Mouse (Mus musculus): ENCODE measurements around the gene Spag6.

The Spag6 gene

DNA sequence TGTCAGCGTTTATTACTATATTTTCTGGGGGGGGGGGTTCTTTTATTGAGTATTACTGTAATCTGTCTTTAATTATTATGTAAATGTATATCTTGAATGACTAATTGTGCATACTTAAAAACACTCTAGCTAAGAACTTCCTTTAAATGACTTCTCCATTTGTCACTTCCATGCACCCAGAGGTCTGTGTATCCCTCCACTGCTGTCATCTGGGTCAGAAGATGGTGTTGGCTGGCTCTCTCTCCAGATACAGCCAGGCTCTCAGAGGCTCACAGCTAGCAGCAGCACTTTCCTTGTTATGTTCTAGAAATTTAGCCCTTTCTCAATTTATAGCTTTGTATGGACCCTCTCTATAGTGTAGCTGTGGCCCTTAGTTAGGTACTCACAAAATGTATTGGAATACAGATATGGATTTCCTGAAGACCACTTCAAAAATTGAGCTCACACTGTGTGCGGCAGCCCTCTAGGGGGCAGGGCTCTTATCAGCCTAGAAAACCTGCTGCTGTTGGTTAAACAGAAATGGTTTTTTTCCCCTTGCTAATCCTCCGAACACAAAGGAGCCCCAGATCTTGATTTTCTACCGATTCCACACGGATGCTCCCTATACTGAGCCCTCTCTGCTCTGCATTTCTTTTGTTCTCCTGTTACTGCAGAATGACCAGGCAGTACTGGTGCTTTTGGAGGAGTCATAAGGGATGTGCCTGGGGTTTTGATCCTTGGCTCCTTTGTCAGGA lies 40.7 kb downstream of the Spag6 start:
- no peak for DNase-seq

DNA sequence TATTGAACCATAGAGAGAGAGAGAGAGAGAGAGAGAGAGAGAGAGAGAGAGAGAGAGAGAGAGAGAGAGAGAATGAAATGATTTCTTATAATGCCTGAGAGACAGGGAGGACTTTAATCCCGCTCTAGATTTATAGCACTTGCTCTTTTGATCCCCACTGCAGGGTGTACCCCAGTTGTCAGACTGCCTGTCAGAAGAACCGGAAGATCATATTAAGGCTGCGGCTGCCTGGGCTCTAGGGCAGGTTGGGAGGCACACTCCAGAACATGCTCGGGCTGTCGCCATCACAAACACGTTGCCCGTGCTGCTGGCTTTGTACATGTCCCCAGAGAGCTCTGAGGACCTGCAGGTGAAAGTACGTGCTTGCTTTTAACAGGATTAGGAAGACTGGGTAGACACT lies 43.2 kb downstream of the Spag6 start:
- no peak for DNase-seq

GRCm38 (mm10) chr2:18739216-18739615 lies 45.4 kb downstream of the Spag6 start:
- DNase-seq, result no peak

GRCm38 (mm10) chr2:18756144-18756543 lies 62.3 kb downstream of the Spag6 start:
- peak; percentile 12 for DNase-seq

GRCm38 (mm10) chr2:18764846-18765245 lies 71.0 kb downstream of the Spag6 start:
- no peak for DNase-seq

GRCm38 (mm10) chr2:18765481-18766249 lies 71.8 kb downstream of the Spag6 start:
- DNase-seq, result peak; percentile 17

DNA sequence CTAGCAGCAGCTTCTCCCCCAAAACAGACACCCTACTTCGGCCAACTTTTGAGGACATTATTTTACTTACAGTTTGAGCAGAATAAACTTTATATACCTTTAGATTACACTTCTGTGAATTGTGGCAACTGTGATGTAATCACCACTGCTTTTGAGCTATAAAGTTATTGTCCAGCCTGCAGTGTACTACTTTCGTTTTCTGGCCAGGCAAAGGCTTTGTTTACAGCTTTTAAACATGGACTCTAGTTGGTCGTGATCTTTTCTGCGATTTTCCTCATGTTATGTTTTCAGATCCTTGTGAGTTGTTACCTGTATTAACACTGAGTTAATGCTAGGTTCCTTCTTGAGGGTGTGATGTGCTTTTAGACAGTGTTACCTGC lies 72.6 kb downstream of the Spag6 start:
- DNase-seq, result no peak

DNA sequence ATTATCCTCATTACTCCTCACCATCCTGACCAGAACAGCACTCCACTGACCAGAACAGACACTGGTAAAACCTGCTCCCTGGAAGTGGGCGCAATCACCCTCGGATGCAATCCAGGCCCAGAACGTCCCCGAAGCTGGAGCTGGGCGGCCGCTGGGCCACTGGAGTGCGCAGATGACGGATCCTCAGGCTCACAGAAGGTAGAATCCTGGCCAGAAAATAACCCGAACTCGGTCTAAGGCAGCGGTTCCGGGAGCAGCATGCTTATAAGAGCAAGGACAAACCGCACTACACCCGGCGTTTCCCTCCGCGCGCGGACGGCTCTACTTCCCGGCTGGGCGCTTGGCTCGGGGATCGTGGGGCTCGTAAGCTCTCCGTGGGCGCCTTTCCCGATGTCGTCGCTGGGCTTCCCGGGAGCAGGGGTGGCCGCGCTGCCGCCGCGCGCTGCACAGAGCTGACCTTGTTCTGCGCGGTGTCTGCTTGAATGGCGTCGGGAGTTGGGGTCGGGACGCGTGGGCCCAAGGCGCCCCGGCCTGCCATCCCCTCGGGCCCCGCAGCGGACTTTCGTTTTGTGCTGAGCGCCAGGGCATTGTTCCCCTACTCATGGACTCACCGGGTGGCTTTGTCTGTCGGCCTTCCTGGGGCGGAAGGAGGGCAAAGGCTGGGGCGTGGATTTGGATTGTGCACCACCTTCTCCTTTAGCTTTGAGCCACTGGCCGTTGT lies 73.1 kb downstream of the Spag6 start:
- DNase-seq, result peak; percentile 90

- DNase-seq, result no peak
These were observed 74.6 kb downstream of the Spag6 start for GRCm38 (mm10) chr2:18768414-18768813.

DNA sequence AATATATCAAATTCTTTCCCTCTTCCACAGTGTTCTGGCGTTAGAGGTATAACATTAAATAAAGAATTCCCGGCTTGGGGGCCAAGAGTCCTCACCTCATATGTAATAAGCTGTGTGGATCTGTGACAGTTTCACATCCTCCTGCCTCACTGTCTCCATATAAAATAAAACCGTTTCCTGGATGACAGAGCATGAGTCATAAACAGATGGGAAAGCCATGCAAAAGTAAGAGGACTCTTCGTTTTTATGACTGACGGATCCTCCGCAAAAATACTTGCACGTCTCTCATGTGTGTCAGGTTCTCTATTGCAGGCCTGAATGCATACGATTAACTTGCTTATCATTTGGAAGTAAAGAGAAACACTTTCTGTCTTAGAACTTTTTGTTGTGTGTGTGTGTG lies 78.6 kb downstream of the Spag6 start:
- DNase-seq, result no peak

DNA sequence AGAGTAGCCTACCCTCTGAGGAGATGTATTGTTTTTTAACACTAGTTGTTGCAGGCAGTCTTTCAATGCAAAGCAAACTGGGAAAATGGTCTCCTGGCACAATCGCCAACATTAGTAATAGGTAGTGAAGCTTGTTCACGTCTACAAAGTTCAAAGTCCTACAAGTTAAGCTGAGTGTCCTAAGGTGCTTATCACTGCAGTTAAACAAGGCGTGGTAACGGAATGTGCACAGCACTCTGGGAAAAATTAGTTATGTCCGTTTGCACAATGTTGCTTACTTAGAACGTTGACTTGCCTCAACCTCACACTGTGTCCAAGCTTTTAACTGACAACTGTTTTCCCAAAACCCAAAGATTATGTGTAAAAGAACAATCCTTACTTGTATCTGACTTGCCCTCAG lies 80.5 kb downstream of the Spag6 start:
- DNase-seq, result no peak

- peak; percentile 42 for DNase-seq
These were observed 84.4 kb downstream of the Spag6 start for GRCm38 (mm10) chr2:18778220-18778619.

DNA sequence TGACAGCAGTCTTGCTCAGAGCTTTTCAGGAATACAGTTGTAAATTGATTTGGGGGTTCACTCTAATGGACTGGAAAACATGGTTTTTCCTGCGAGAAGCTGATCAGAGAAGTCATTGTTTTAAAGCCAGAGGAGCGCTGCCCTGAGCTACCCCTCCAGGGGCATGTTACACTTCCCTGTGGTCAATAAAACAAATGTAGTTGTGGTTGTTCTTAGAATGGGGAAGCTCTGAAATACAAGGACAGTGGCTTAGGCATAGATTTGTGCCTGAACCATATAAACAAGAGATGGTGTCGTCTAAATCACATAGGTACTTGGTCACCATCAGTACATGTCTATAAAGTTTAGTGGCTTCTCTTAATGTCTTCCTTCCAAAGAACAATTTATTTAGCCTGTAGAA lies 86.0 kb downstream of the Spag6 start:
- no peak for DNase-seq

- DNase-seq, result no peak
These were observed 87.5 kb downstream of the Spag6 start for GRCm38 (mm10) chr2:18781296-18781695.

DNA sequence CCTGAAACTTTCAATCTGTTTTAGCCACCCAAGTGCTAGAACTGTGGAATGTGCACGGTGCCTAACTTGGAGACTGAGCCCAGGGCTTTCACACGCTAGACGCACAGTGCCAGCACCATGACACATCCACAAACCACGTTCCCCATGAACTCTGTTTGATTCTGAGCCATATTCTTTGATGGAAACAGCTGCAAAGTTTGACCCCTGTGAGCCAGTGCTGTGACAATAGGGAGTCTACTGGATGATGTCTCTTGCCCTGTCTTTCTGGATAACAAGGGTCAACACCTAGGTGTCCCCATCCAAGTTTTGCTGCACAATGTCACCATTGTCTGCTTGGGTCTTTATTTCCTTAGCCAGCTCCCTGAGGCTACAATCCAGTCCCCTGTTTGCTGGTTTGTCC lies 100.4 kb downstream of the Spag6 start:
- DNase-seq, result no peak

- DNase-seq, result no peak
These were observed 103.9 kb downstream of the Spag6 start for GRCm38 (mm10) chr2:18797776-18798175.

DNA sequence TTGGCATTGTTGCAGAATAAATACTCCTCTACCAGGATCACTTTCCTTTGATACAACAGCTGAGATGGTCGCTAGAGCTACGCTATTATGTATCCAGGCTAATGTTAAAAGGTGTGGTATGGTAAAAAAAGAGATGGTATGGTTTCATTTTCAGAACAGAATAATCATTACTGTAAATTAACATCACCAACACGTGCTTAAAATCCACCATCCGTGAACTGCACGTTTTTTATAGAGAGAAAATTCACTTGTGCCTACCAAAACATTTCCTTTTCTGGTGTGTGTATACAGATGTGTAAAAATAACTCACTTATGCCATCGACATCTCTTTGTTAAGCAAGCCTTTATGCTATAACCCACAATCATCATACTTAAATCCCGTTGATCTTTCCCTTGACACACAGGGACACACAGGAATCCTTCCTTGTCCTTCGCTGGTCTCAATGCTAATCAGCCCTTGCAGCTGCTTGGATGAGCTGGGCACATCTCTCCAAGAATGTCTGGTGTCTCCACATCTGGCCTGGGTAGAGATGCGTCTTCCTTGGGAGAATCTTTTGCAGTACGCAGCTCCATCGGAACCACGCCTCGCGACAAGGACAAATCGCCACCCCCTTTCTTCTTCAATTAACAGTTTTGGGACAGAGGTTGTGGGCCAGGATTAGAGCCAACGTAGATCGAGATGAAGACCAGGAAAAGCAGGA lies 105.6 kb downstream of the Spag6 start:
- no peak for DNase-seq

Measured in lung, postnatal 14 days (tissue).